Mouse (Mus musculus) C2C12 (cell line): ENCODE results near the gene Ibtk.

Experiments
- CEBPB ChIP-seq: IDR thresholded peaks from one replicate; pipeline ENCODE4 v1.6.1; 2011; ENCODE audit warnings: low read depth, mild to moderate bottlenecking, control low read depth, moderate library complexity
- CTCF ChIP-seq: IDR thresholded peaks from one replicate; pipeline ENCODE4 v1.5.1; 2011; ENCODE audit not compliant: control insufficient read depth, insufficient read depth, insufficient read length
- FOSL1 ChIP-seq: IDR thresholded peaks from one replicate; pipeline ENCODE4 v1.8.0; 2011; ENCODE audit warnings: mild to moderate bottlenecking, low read length; ENCODE audit not compliant: poor library complexity, insufficient read depth, severe bottlenecking
- MAX ChIP-seq: IDR thresholded peaks from one replicate; pipeline ENCODE4 v1.6.1; 2011; ENCODE audit warnings: mild to moderate bottlenecking, control low read depth
- MYOD1 ChIP-seq: IDR thresholded peaks from one replicate; pipeline ENCODE4 v1.6.1; 2011; ENCODE audit warnings: low read depth; ENCODE audit not compliant: control insufficient read depth, insufficient read length
- MYOG ChIP-seq: IDR thresholded peaks from one replicate; pipeline ENCODE4 v1.6.1; 2011; ENCODE audit not compliant: control insufficient read depth, insufficient read length; ENCODE audit errors: extremely low read depth
- USF1 ChIP-seq: IDR thresholded peaks from one replicate; pipeline ENCODE4 v1.6.1; 2011; ENCODE audit warnings: low read depth, mild to moderate bottlenecking, control low read depth, moderate library complexity

DNA sequence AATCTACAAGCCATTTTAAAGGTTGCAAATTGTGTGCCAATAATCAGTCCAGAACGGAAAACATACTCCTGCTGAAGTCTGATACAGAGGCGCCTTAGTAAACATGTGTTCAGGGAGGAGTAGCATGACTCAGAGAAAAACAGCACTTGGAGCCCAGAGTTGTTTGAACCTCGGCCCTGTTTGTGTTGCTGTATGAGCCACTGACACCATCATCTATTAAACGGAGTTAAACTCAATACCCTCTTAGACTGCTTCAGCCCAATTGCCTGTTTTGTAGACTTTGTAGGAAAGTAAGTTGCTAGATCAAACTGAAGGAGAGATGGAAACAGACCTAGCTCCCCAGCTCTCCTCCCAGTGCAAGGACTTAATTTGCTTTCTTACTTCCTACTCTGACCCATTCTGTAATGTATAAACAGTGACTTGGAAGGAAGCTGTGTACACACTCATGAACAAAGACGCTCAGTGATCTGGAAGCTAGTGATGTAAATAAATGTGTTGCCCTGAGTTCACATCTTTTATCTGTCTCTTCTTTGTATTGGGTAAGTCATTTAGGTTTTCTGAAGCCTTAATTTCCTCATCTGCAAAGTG lies 882 bp upstream of the Ibtk start:
- TF ChIP-seq CTCF (no peak), FOSL1 (no peak), MAX (peak; percentile 33), MYOD1 (no peak), USF1 (no peak), MYOG (no peak), CEBPB (no peak)
